Mouse (Mus musculus): Measurements from ENCODE around the gene Neurl3. TPM values are rescaled to one million over a fixed set of nuclear protein-coding genes. Genes with fewer than 3 reads are reported as not detected.

The Neurl3 gene
- total RNA-seq (2017) = 20.1 and 22.6 TPM in 2 replicates

- ATAC-seq (replicated peaks; ENCODE audit: low read depth, poor library complexity, severe bottlenecking) = no peak
Measured at GRCm38 (mm10) chr1:36274455-36274854, at the start of gene Neurl3. Gene Neurl3 (minus strand): TSS chr1:36274679.

DNA sequence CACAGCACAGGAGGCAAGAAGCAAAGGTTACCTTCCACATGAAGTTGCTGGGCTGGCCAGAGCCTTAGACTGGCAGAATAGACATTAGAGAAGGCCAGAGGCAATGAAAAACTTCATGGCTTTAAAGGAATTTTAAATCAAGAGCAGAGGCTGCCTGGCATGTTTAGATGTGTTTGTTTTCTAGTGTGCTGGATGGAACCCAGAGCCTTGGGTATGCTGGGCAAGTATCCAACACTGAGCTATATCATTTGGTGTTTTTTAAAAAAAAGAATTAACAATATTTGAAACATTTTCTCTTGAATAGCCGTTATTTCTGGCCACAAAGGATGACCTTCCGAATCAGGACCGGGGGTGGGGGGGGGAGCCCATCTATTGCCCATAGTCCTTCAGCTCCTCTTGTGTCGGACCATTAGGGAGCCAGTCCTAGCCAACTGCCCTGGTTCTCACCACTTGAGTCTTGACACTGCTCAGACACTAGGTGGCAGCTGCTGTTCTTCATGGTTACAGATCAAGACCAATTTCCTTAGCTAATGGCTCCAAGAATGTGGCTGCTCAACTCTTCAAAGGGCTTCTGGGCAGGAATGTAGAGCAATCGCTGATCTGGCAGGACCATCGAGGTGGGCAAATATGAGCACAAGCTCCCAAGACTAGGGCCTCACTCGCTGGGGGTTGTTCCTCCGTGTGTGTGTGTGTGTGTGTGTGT lies 49.4 kb upstream of the Neurl3 start:
- ATAC-seq (replicated peaks; ENCODE audit: low read depth, poor library complexity, severe bottlenecking) = peak; percentile 77

DNA sequence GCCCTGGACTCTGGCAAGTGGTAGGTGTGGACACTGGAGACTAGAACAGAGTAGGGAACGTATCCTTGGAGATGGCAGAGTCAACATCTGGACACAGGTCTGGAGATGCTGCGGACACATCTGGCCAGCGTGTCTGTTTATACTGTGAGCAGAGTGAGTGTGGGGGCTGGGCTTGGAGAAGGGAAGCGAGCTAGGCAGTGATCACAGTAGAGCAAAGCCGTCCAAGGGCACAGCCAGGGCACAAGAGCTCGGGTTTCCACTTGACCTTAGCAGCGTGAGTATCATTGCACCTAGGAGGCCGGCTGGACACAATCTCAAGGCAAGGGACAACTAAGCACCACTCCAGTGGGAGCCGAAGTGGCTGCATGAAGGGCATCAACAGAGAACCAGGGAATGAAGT lies 48.6 kb upstream of the Neurl3 start:
- ATAC-seq (replicated peaks; ENCODE audit: low read depth, poor library complexity, severe bottlenecking) = no peak

DNA sequence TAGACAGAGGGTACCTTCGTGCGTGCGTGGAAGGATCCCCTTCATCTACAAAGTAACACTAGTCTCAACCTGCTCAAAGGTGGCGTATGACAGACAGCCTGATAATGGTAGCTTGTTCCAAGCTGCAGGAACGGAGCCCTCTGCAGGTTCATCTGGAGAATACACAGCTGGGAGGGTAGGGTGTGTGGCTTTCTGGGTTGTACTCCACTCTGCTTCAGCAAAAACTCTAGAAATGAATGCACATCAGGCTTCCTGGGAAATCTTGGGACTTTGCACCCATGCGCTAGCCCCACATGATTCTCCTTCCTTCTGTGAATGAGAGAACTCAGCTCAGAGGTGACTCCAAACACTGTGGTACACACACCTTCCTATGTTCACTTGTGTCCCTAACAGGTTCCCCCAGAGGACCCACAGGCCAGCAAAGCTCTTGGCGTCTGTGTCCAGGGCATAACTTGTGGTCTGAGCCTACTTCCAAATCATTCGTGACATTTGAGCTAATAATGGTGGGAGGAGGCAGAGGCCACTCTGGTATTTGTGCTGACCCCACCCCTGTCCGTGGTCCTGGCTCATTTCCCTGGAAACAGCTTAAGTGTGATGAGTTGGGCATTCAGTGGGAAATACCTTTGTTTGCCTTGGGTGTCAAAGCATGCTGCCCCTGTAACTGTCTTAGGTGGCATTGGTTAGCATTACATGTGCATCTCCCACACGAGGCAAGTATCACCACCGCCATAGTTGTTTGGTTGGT lies 47.5 kb upstream of the Neurl3 start:
- peak; percentile 40; the same call in 1 of the 2 replicates for ATAC-seq (replicated peaks; ENCODE audit: low read depth, poor library complexity, severe bottlenecking)

- ATAC-seq (replicated peaks; ENCODE audit: low read depth, poor library complexity, severe bottlenecking) = no peak
Measured at GRCm38 (mm10) chr1:36321164-36321563, 46.7 kb upstream of the Neurl3 start.

GRCm38 (mm10) chr1:36315776-36316100 lies 41.3 kb upstream of the Neurl3 start:
- no peak for ATAC-seq (replicated peaks; ENCODE audit: low read depth, poor library complexity, severe bottlenecking)

- peak; percentile 20; the same call in 1 of the 2 replicates for ATAC-seq (replicated peaks; ENCODE audit: low read depth, poor library complexity, severe bottlenecking)
Measured at GRCm38 (mm10) chr1:36314959-36315775, 40.7 kb upstream of the Neurl3 start.

DNA sequence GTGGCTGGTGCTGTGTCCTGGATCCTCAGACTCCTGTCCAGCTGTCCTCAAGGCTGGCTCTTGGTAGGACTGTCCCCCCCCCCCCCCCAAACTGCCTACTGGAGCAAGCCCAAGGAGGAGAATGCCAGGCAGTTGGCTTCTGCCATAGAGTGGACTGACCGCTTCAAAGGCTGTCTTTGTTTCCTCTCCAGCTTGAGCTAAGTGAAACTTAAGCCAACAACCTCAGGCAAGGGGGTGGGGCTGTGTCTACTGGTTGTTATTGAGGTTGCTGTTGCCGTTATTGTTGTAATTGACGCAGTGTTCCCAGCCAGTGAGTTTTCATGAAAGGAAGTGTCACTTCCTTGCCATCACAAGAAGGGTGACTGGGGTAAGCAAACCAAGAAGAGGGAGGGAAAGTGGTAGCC lies 35.0 kb upstream of the Neurl3 start:
- peak; percentile 51 for ATAC-seq (replicated peaks; ENCODE audit: low read depth, poor library complexity, severe bottlenecking)

- no peak for ATAC-seq (replicated peaks; ENCODE audit: low read depth, poor library complexity, severe bottlenecking)
Measured at GRCm38 (mm10) chr1:36308966-36309475, 34.5 kb upstream of the Neurl3 start.

DNA sequence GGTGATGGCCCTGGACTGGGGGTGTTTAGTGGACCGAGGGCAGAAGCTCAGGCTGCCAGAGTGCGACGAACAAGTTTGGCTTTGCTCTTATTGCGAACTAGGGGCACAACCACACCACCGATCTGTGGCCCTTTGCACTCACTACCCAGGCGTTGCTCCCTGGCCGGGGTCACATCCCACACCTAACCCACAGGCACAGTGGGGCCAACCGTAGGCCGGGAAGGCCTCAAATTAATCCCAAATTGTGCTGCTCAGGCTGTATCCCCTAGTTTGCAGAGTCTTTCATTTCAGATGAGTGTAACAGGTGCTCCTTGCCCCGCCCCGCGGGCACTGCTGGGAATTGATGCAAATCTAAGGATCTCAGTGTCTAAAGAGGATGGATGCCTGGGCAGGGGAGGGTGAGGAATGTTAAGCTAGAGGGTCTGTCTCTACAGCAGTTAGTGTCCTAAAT lies 34.0 kb upstream of the Neurl3 start:
- ATAC-seq (replicated peaks; ENCODE audit: low read depth, poor library complexity, severe bottlenecking) = 0 out of 2 replicates have a peak, but pooled peaks have one; percentile 0

DNA sequence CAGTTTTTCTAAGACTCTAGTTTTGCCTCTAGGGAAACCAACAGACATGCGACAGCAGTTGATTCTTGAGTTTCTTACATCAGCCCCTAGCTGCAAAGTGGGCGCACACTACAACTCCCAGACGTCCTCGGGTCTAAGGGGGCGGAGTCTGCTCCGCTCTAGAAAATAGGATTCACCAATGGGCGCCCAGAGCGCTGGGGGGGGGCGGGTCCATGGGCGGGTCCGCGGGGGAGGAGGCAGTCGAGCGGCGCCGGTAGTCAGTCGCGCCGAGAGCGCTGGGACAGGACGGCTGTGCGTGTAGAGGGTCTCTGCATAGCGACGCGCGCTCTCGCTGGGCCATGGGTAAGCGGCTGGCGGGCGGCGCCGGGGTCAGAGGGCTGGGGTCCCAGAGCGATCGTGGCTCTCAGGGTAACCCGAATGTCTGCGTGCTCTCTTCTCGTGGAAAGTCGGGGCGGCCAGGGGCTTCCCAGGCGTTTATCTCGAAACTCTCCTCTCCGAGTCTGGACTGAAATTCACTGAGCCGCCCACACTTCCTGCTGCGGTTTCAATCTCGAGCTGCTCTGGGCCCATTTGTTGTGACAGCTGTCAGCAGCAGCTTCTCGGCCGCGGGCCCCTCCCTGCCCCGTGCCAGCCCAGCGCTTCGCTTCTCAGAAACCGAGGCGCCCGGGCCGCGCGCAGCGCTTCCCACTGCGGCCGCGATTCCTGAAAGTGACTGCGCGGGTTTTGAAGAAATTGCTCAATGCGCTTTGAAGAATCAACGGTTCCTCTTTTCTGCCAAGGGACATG lies 33.2 kb upstream of the Neurl3 start, which contains the start of gene Arid5a:
Gene Arid5a, plus strand, starts transcription at position 239 of the 786 bp plus-strand sequence.
- ATAC-seq (replicated peaks; ENCODE audit: low read depth, poor library complexity, severe bottlenecking) = peak; percentile 66

GRCm38 (mm10) chr1:36307121-36307494 lies 32.6 kb upstream of the Neurl3 start:
- ATAC-seq (replicated peaks; ENCODE audit: low read depth, poor library complexity, severe bottlenecking) = peak; percentile 9; the same call in 1 of the 2 replicates

DNA sequence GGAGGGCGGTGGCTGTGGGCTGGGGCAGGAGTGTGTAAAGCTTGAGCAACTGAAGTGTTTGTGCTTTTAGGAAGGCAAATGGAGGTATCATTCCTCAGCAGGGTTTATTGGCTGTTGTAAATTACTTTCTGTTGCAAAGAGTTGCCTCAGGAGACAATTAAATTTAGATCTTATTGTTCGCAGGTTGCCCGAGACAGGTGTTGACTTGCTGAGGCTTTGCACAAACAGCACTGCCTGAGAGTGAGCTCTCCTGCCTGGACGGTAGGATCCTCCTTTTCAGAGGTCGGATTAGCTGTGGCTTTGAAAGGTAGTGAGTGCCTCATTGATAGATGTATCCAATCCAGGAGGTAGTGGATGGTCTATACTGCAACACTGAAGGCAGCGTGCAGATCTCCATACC lies 31.6 kb upstream of the Neurl3 start:
- no peak for ATAC-seq (replicated peaks; ENCODE audit: low read depth, poor library complexity, severe bottlenecking)

DNA sequence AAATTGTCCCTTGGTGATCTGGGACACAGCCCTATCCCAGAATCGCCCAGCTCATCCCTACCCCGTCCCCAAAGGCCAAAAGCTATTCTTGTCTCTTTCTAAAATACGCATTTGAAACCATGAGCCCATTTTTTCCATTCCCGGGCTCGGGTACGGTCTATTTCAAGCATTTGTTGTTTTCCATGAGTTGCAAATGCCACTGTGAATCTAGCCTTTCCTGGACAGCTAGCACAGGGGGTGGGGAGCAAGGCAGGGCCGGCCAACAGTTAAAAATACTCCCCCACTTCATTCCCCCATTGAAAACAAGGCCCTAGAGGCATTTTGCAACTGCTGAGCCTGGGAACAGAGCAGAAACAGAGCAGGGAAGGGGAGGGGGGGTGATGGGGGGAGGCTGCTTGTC lies 30.3 kb upstream of the Neurl3 start:
- ATAC-seq (replicated peaks; ENCODE audit: low read depth, poor library complexity, severe bottlenecking) = no peak

DNA sequence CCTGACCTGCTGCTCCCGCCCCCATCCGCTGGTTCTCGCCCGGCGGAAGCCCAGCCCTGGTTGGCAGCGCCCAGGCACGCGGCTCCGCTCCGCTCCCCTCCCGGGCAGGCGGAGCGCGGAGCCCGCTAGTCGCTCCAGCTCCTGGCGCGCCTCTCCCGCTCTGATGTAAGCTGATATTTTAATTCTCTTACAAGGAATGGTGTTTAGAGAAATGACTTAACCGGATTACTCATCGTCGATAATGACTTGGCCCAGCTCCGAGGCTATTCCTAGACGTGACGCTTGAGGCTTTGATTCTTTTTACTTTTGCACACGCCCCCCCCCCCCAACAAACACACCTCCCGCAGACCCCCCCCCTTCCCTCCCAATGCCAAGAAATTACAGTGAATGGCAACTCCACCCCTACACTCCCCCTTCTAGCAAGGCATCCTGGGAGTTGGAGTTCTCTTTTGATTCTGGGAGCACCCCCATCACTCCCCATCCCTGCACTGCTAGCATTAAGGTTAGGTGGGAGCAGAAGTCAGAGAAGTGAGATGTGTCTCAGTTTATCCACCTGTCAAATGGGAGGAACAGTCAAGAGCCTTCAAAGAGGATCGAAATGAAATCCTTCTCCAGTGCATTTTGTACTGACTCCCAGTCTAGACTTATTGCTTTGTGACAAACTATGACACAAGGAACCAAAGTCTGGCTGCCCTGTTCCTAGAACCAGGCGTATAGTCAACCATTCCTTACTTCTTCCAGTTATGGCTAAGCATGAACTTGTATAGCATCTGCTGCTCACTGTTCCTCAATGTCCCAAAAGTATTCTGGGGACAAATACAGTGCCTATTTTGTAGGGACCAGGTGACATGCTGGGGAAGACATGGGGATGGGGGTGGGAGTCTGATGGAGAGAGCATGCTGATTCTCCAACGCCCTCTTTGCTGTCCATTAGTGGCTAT lies 29.2 kb upstream of the Neurl3 start:
- no peak for ATAC-seq (replicated peaks; ENCODE audit: low read depth, poor library complexity, severe bottlenecking)

GRCm38 (mm10) chr1:36302957-36303356 lies 28.5 kb upstream of the Neurl3 start:
- ATAC-seq (replicated peaks; ENCODE audit: low read depth, poor library complexity, severe bottlenecking) = no peak

DNA sequence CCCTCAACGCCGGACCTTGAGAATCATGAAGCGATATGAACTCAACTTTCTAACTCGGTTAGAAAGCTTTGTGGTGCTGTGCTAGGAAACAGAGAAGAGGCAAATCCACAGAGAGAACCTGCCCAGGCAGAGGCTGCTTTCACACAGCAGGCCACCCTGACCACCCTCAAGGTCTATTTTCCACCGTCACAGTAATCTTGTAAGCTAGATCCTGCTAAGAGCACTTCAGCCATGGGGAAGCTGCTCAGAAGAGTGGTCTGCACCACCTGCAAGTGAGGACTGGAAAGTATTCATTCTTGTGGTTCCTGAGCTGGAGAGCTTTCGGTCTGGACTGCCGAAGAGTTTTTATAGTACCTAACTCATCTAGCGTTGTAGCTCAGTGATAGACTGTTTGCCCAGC lies 27.8 kb upstream of the Neurl3 start:
- no peak for ATAC-seq (replicated peaks; ENCODE audit: low read depth, poor library complexity, severe bottlenecking)

- no peak for ATAC-seq (replicated peaks; ENCODE audit: low read depth, poor library complexity, severe bottlenecking)
Measured at GRCm38 (mm10) chr1:36300486-36300885, 26.0 kb upstream of the Neurl3 start.

DNA sequence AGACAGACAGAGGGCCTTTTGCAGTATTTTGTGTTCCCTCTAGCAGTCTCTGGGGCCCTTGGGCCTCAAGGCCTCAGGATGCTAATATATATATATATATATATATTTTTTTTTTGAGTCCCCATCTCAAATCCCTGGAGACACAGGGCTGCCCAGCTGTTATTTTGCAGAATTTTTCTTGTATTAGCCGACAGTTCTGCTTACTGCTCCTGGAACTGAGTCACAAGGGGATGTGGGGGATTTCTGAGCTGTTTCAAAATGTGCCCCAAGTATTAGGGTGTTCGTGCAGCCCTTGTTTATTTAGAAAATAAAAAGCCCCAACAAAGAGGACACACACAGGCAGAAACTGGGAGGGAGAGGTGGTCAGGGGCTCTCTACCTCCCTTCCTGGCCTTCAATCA lies 25.2 kb upstream of the Neurl3 start:
- no peak for ATAC-seq (replicated peaks; ENCODE audit: low read depth, poor library complexity, severe bottlenecking)
